Mouse (Mus musculus): Measurements from ENCODE around the gene Mogat2.

Gene Mogat2

GRCm38 (mm10) chr7:99194511-99194910 lies 43.9 kb downstream of the Mogat2 start:
- no peak for DNase-seq (ENCODE audit: low spot score)

GRCm38 (mm10) chr7:99193926-99194325 lies 44.5 kb downstream of the Mogat2 start:
- DNase-seq (ENCODE audit: low spot score), result no peak

- no peak for DNase-seq (ENCODE audit: low spot score)
These were observed 47.0 kb downstream of the Mogat2 start for GRCm38 (mm10) chr7:99191411-99191810.

GRCm38 (mm10) chr7:99189885-99190284 lies 48.5 kb downstream of the Mogat2 start:
- no peak for DNase-seq (ENCODE audit: low spot score)

DNA sequence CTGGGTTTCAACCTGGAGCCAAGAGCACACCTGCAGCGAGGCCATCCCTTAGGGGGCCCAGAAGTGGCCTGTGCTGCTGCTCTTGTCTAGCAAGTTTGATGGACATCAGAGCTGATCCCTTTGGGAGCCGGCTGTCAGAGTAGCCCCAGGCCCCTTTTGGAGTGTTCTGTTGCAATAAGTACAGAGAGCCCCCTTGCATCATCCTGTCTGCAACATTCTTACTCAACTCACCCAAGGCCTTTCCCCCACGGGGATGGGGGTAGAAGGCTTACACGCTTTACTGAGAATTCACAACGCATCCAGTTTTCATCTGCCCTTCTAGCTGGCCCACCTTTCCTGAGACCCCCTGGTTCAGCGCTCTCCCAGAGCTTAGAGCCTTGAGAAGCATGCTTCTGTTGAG lies 49.8 kb downstream of the Mogat2 start:
- no peak for DNase-seq (ENCODE audit: low spot score)

DNA sequence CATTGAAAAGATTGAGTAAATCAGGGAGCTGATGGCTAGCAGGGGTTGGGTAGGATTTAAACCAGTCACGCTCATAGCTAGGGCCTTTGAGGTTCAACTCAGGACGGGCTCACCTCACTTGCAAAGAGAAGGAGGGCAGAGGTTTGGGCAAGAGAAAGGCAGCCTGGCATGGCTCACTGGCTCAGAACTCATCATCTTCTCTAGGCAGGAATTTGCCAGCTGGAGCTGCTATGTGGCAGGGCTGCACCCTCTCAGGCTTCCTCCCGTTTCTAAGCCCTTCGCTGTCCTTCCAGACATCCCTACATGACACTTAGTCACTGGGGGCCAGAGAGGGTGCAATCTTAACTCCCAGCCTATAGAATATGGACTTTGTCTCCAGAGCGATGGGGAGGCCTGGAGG lies 51.0 kb downstream of the Mogat2 start:
- DNase-seq (ENCODE audit: low spot score), result no peak

DNA sequence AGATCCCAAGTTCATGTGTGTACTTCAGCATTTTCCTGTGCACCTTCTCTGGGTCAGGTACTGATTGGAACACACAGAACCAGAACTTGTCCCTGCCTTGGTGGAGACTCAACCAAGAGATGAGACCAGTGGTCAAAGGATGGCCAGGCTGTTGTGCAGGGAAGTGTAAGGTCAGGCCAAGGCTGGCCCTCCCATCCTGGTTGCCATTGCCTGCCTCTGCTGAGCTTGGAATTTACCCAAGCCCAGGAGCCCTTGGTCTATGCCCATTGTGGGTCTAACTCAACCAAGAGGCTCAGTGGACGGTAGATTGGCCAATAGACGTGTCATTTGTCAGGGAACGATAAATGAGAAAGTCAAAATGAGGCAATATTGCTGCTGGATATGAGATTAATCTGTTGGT lies 53.0 kb downstream of the Mogat2 start:
- DNase-seq (ENCODE audit: low spot score), result no peak

GRCm38 (mm10) chr7:99183751-99184150 lies 54.7 kb downstream of the Mogat2 start:
- no peak for DNase-seq (ENCODE audit: low spot score)

GRCm38 (mm10) chr7:99182432-99183172 lies 55.8 kb downstream of the Mogat2 start, which contains the start of gene Dgat2:
TSS of gene Dgat2 (minus strand) at chr7:99182719.
- peak; percentile 94 for DNase-seq (ENCODE audit: low spot score)

GRCm38 (mm10) chr7:99181619-99182431 lies 56.6 kb downstream of the Mogat2 start:
- DNase-seq (ENCODE audit: low spot score), result no peak

DNA sequence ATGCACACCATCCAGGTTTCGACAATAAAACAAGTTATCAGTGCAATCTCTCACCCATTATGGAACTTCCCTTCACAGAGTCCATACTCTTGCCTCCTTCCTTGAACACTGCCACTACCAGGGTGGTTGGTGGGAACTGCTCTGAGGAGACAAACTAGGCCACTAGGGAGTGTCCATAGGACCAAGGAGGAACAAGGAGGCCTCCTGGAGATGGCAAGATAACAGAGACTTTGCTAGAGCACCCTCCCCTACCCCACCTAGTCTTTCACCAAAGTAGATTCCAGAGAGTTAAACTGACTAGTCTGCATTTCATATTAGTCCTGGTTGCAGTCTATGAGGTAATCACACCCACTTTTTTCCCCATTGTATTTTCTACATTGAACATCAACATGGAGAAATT lies 58.3 kb downstream of the Mogat2 start:
- DNase-seq (ENCODE audit: low spot score), result no peak

DNA sequence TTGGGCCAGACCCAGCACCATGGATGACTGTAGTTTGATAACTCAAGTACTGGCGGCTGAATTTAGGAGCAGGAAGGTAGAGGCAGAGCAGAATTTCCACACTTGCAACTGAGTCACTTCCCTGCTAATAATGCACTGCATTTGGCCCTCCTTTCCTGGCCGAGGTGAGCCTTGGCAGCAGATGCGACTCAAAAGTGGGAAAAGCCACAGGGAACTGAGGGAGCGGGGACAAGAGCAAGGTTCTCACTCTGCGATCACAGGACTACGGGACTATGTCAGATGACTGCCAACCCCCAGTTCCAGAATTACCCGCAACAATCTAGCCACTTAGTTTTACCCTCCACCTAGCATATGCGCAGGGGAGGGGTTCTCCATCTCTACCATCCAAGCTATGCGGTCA lies 59.1 kb downstream of the Mogat2 start:
- no peak for DNase-seq (ENCODE audit: low spot score)

DNA sequence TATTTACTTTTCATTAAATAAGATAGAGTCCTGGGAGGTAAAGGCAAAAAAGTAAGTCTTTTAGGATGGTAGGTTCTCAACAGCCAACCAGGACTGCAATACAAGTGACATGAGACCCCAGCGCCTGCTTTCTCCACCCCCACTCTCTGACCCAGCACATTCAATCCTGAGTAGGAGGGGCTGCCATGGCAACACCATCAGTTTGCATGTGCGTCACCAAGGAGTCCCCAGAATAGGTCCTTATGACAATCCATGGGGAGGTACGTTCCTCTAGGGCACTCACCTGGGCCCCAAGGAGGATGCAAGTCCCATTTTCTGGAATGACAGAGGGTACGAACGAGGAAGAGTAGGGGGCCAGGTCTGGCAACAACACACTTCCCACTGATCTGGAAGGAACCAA lies 61.0 kb downstream of the Mogat2 start:
- no peak for DNase-seq (ENCODE audit: low spot score)

GRCm38 (mm10) chr7:99175666-99176065 lies 62.8 kb downstream of the Mogat2 start:
- no peak for DNase-seq (ENCODE audit: low spot score)

DNA sequence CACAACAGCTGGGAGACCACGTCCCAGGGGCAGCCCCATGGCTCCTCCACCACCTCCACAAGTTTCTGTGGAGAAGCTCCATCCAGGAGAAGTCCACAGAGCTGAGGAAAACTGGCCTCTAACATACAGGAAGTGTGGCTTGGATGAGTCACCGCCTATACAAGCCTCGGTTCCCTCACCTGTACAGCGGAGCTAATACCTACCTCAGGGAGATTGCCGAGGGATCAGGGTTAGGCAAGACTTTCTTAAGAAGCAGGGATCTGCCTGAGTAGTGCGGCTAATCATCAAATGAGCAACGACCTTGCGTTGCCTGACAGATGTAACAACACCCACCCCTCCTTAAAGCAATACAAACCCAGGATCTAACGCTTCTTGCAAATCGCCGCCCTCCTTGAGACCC lies 63.3 kb downstream of the Mogat2 start:
- no peak for DNase-seq (ENCODE audit: low spot score)

GRCm38 (mm10) chr7:99174006-99174405 lies 64.4 kb downstream of the Mogat2 start:
- DNase-seq (ENCODE audit: low spot score), result no peak

GRCm38 (mm10) chr7:99172898-99173297 lies 65.5 kb downstream of the Mogat2 start:
- no peak for DNase-seq (ENCODE audit: low spot score)

GRCm38 (mm10) chr7:99171730-99172463 lies 66.5 kb downstream of the Mogat2 start:
- DNase-seq (ENCODE audit: low spot score), result no peak

DNA sequence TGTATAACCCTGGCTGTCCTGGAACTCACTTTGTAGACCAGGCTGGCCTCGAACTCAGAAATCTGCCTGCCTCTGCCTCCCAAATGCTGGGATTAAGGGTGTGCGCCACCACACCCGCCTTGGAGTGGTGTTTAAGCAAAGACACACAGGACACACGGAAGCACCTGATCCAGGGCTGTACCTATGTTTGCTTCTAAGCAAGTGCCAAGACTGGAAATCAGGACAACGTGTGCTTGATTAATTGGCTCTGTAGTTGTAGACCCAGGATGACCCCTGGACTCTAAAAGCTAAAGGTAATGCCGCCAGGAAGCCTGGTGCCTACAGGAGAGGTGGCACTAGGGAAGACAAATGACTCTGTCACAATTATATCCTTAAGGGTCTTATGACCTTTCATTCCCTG lies 67.9 kb downstream of the Mogat2 start:
- DNase-seq (ENCODE audit: low spot score), result no peak

- no peak for DNase-seq (ENCODE audit: low spot score)
These were observed 68.6 kb downstream of the Mogat2 start for GRCm38 (mm10) chr7:99169717-99170403.

Data from urinary bladder, postnatal 25 days (tissue).